Mouse (Mus musculus) embryo, embryonic 10 days (tissue): ENCODE measurements around the gene Olfr378.

Source experiments
- DNase-seq: peaks from one replicate; pipeline ENCODE4 v3.0.0-alpha.2; 2015; ENCODE audit warnings: low spot score

The Olfr378 gene

DNA sequence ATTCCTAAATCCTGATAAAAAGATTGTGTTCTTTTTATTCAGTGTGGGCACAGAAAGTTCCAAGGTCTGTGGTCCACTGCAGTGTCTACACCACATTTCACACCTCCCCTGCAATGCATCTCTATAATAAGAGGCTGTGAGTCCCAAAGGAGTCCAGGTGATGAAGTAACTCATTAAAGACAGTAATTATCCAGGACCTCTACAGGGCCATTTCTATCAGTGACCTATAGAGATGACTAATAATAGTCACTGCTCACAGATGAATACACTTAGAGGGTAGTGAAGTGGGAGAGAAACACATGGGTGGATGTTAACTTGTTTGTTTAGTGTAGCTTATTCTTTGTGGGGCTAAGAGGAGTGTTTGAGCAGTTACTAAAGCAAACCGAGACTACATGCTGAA, at the start of gene Olfr378:
TSS of gene Olfr378 (minus strand) at position 101 of the 400 bp plus-strand sequence.
- no peak for DNase-seq

DNA sequence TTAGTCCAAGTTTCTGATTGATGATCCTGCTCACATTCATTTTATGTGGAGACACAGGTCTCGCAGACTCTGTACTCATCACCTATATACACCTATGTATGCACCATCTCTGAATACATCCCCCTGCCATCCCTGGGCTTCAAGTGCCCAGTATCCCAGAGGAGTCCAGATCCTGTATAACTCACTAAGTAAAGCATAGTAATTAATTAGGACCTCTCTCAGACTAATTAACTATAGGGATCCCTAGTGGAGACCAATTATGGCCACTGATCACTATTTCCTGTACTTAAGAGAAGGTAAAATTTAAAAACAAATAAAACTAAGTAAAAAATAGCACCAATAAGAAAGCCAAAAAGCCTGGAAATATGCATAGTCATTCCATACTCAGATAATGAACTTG, 29.1 kb upstream of the Olfr378 start, which contains the start of gene Olfr380:
TSS of gene Olfr380 (minus strand) at position 101 of the 400 bp plus-strand sequence.
- DNase-seq: no peak

DNA sequence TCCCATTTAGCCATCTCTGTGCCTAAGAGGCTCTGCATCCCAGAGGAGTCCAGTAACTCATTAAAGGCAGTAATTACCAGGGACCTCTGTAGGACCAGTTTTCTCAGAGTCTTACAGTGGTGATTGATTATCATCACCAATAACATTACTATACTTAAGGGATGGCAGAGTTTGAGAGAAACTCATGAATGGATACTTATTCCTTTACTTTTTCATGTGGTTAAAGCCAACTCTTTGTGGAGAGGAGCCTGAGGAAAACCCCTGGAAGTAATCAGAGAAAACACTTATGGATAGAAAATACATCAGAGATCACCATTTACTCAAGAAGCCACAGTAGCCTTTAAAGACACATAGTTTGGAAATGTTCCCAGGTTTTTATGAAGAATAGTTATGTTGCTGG, 28.8 kb downstream of the Olfr378 start, which contains the start of gene Olfr1:
TSS of gene Olfr1 (minus strand) at position 101 of the 400 bp plus-strand sequence.
- no peak for DNase-seq

DNA sequence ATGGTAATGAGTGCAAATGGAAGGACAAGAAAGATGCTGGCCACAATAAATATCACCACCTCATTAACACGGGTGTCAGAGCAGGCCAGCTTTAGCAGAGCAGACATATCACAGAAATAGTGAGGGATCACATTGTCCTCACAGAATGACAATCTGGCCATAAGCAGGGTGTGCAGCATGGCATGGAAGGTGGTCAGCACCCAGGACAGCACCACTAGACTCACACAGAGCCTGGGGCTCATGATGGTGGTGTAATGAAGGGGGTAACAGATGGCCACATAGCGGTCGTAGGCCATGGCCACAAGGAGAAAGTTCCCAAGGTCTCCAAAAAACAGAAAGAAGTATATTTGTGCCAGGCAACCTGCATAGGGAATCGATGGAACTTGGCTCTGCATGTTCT, 32.9 kb downstream of the Olfr378 start:
- DNase-seq: no peak
